Mouse (Mus musculus) liver, embryonic 11.5 days (tissue): ENCODE measurements around the gene Olfr298. TPM values are rescaled to one million over a fixed set of nuclear protein-coding genes. Genes with fewer than 3 reads are reported as not detected.

Source experiments
- ATAC-seq: fragments of 200-750 bp; cut with Nextera tagmentation; replicated peaks from 2 replicates; pipeline ENCODE4 v1.8.0; 2017; ENCODE audit warnings: moderate number of reproducible peaks, mild to moderate bottlenecking, moderate TSS enrichment, moderate library complexity; ENCODE audit not compliant: low FRiP score
- DNase-seq: peaks from one replicate; pipeline ENCODE4 v3.0.0-alpha.2; 2017; ENCODE audit warnings: low spot score
- H3K27ac ChIP-seq: fragments of 300-500 bp; sonication (generic); 2 replicates; pipeline ENCODE4 v1.5.1; 2014; ENCODE audit warnings: mild to moderate bottlenecking, low read depth, low read length, control low read depth
- H3K27me3 ChIP-seq: fragments of 300-500 bp; sonication (generic); replicated peaks from 2 replicates; pipeline ENCODE4 v1.6.1; 2014; ENCODE audit warnings: low read length, mixed read lengths; ENCODE audit not compliant: control insufficient read depth, insufficient read depth
- H3K36me3 ChIP-seq: fragments of 300-500 bp; sonication (generic); 2 replicates; pipeline ENCODE4 v1.6.1; 2014; ENCODE audit warnings: mild to moderate bottlenecking, low read length, moderate library complexity, mixed read lengths; ENCODE audit not compliant: control insufficient read depth, insufficient read depth
- H3K4me1 ChIP-seq: fragments of 300-500 bp; sonication (generic); replicated peaks from 2 replicates; pipeline ENCODE4 v1.6.1; 2014; ENCODE audit warnings: low read length, mixed read lengths; ENCODE audit not compliant: control insufficient read depth, insufficient read depth
- H3K4me2 ChIP-seq: fragments of 300-500 bp; sonication (generic); 2 replicates; pipeline ENCODE4 v1.6.1; 2014; ENCODE audit warnings: mild to moderate bottlenecking, control low read depth, moderate library complexity
- H3K4me3 ChIP-seq: fragments of 300-500 bp; sonication (generic); 2 replicates; pipeline ENCODE4 v1.5.1; 2014; ENCODE audit warnings: low read depth, low read length, control low read depth
- H3K9ac ChIP-seq: fragments of 300-500 bp; sonication (generic); 2 replicates; pipeline ENCODE4 v1.6.1; 2014; ENCODE audit warnings: low read depth, low read length, control low read depth
- H3K9me3 ChIP-seq: fragments of 300-500 bp; sonication (generic); 2 replicates; pipeline ENCODE4 v1.6.1; 2016; ENCODE audit warnings: low read length, inconsistent platforms, mixed read lengths; ENCODE audit not compliant: control insufficient read depth
- WGBS: fragments of 180-500 bp; shearing (Covaris S2); extraction: QIAGEN DNeasy Blood & Tissue Kit; methylation state at CpG from one replicate; pipeline ENCODE4 v1.1.7; 2014; 5-methylcytosine and 5-hydroxymethylcytosine counted together
- polyA plus RNA-seq: library from polyadenylated mRNA; unstranded; fragments of >200 nt; fragmentation: Nextera tagmentation; extraction: Ambion mirVana; gene quantifications from 2 replicates; pipeline ENCODE4 v1.2.1, GENCODE M21; 2014

Gene Olfr298
- polyA plus RNA-seq, result not detected in 2 replicates

DNA sequence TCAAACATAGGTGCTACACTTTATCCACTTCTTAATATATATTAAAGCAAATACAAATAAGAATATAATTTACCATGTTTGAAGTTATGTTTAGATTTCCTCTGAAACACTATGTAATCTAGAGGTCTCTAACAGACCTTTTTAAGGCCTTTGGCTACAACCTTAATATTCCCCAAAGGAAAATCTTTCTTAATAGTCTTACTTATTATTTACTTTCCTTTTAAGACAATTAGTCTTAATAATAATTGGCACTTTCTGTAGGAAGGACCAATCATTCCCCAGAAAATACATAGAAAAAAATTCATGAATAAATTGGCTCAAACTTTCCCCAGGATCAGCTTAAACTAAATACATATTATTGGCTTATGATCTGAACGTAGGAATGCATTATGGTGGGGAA, at the start of gene Olfr298:
TSS of gene Olfr298 (minus strand) at position 101 of the 400 bp plus-strand sequence.
- no peak for ATAC-seq
- H3K36me3 ChIP-seq, result no peaks in the 10 kb centered on the region
- H3K4me2 ChIP-seq, result no peak within 1 kb of the TSS
- H3K27me3 ChIP-seq, result no peaks in the 10 kb centered on the region
- no peak for DNase-seq
- no peak within 1 kb of the TSS for H3K4me3 ChIP-seq
- H3K9ac ChIP-seq, result no peak within 1 kb of the TSS
- WGBS, result 85% methylated on average over 1 of the region's 1 CpGs
- H3K27ac ChIP-seq, result no peak within 1 kb of the TSS
- H3K4me1 ChIP-seq, result no peaks in the 10 kb centered on the region
- H3K9me3 ChIP-seq, result no peaks in the 10 kb centered on the region

DNA sequence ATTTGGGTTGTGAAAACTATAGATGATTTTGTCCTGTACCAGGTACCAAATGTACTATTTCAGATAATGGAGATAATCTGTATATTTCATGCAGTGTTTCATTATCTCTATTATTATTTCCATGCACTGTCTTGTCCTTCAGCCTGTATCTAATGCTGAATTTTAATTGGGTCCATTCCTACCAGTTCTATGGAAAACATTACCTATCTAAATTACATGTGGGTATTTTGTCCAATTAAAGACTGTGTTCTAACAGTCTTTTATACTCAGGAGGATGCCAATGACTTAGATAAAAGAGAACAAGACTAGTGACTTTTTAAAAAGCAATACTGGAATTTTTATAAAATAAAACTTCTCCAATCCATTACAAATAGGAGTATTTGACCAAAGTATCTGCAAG, 27.4 kb upstream of the Olfr298 start, which contains the start of gene Olfr297:
TSS of gene Olfr297 (plus strand) at position 301 of the 400 bp plus-strand sequence.
- Histone ChIP-seq H3K36me3 (no peaks in the 10 kb centered on the region), H3K9me3 (no peaks in the 10 kb centered on the region), H3K27ac (no peak within 1 kb of the TSS), H3K27me3 (no peaks in the 10 kb centered on the region), H3K4me3 (no peak within 1 kb of the TSS), H3K9ac (no peak within 1 kb of the TSS), H3K4me2 (no peak within 1 kb of the TSS), H3K4me1 (no peaks in the 10 kb centered on the region)
- DNase-seq (no peak), ATAC-seq (no peak)

DNA sequence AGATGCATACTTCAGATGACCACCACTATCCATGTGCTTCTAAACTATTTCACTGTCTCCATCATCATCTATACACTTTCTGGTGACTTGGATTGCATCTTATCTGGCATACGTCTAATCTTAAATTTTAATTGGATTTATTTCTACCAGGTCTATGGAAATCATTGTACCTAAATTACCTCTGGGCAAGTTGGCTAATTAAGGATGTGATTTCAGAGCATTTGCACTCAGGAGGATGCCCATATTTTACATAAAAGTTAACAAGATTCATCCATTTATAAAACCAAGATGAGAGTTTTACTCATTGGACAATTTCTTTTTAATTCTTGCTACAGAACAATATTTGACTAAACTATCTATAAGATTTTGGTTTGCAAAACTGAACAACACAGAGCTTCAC, 32.7 kb downstream of the Olfr298 start, which contains the start of gene Olfr299:
TSS of gene Olfr299 (plus strand) at position 301 of the 400 bp plus-strand sequence.
- no peaks in the 10 kb centered on the region for H3K4me1 ChIP-seq
- ATAC-seq (no peak), DNase-seq (no peak)
- WGBS, result 83% methylated on average over 1 of the region's 1 CpGs
- H3K27me3 ChIP-seq, result no peaks in the 10 kb centered on the region
- no peak within 1 kb of the TSS for H3K27ac ChIP-seq
- no peaks in the 10 kb centered on the region for H3K36me3 ChIP-seq
- no peak within 1 kb of the TSS for H3K4me3 ChIP-seq
- no peaks in the 10 kb centered on the region for H3K9me3 ChIP-seq
- H3K9ac ChIP-seq, result no peak within 1 kb of the TSS
- no peak within 1 kb of the TSS for H3K4me2 ChIP-seq

Other genes with a start within 250 kb of the Olfr298 start
- not detected in 2 replicates for gene Vmn2r76, start 246.2 kb downstream of the Olfr298 start, polyA plus RNA-seq
- not detected in 2 replicates for gene Olfr310, start 215.3 kb downstream of the Olfr298 start, polyA plus RNA-seq
- gene Olfr309, start 178.8 kb downstream of the Olfr298 start, polyA plus RNA-seq, result not detected in 2 replicates
- gene Olfr308, start 166.9 kb downstream of the Olfr298 start, polyA plus RNA-seq, result not detected in 2 replicates
- not detected in 2 replicates for gene Olfr307, start 154.9 kb downstream of the Olfr298 start, polyA plus RNA-seq
- not detected in 2 replicates for gene Olfr305, start 125.6 kb downstream of the Olfr298 start, polyA plus RNA-seq
- not detected in 2 replicates for gene Olfr304, start 105.8 kb downstream of the Olfr298 start, polyA plus RNA-seq
- gene Olfr303, start 94.7 kb downstream of the Olfr298 start, polyA plus RNA-seq, result not detected in 2 replicates
- gene Olfr301, start 88.6 kb downstream of the Olfr298 start, polyA plus RNA-seq, result not detected in 2 replicates
- gene Olfr299, start 32.6 kb downstream of the Olfr298 start, polyA plus RNA-seq, result not detected in 2 replicates
- gene Olfr297, start 27.5 kb upstream of the Olfr298 start, polyA plus RNA-seq, result not detected in 2 replicates
- gene Olfr295, start 91.4 kb upstream of the Olfr298 start, polyA plus RNA-seq, result not detected in 2 replicates
- not detected in 2 replicates for gene Olfr294, start 124.2 kb upstream of the Olfr298 start, polyA plus RNA-seq
- not detected in 2 replicates for gene Olfr293, start 156.6 kb upstream of the Olfr298 start, polyA plus RNA-seq
- not detected in 2 replicates for gene Olfr292, start 195.8 kb upstream of the Olfr298 start, polyA plus RNA-seq